Mouse (Mus musculus): ENCODE measurements around the gene Ezh2.

Gene Ezh2

GRCm38 (mm10) chr6:47535333-47535732, 59.8 kb downstream of the Ezh2 start:
- DNase-seq (ENCODE audit: low spot score): no peak

- no peak for DNase-seq (ENCODE audit: low spot score)
Measured at GRCm38 (mm10) chr6:47532547-47532946, 62.6 kb downstream of the Ezh2 start.

- DNase-seq (ENCODE audit: low spot score): no peak
Measured at GRCm38 (mm10) chr6:47527655-47528054, 67.5 kb downstream of the Ezh2 start.

GRCm38 (mm10) chr6:47527129-47527528, 68.0 kb downstream of the Ezh2 start:
- DNase-seq (ENCODE audit: low spot score): no peak

GRCm38 (mm10) chr6:47526446-47526845, 68.7 kb downstream of the Ezh2 start:
- no peak for DNase-seq (ENCODE audit: low spot score)

GRCm38 (mm10) chr6:47525041-47525440, 70.1 kb downstream of the Ezh2 start:
- no peak for DNase-seq (ENCODE audit: low spot score)

- no peak for DNase-seq (ENCODE audit: low spot score)
Measured at GRCm38 (mm10) chr6:47522431-47522830, 72.7 kb downstream of the Ezh2 start.

- no peak for DNase-seq (ENCODE audit: low spot score)
Measured at GRCm38 (mm10) chr6:47520030-47520429, 75.1 kb downstream of the Ezh2 start.

- peak; percentile 4 for DNase-seq (ENCODE audit: low spot score)
Measured at GRCm38 (mm10) chr6:47494562-47494961, 100.6 kb downstream of the Ezh2 start.

GRCm38 (mm10) chr6:47482027-47482426, 113.1 kb downstream of the Ezh2 start:
- DNase-seq (ENCODE audit: low spot score): no peak

All from ovary, postnatal 36 days (tissue).